Mouse (Mus musculus) NIH3T3 (cell line): ENCODE measurements at regions not wholly inside any gene's neighbourhood (a gene's known extent, or its start where the extent isn't known, plus 50 kb on each side); places are given as distances from the start of the nearest gene placed in this dataset.
A peak's percentile ranks its signal among the peaks of the same experiment; 100 is the strongest.

Source experiments
- DNase-seq: peaks from one replicate; pipeline ENCODE4 v3.0.0-alpha.2; 2012; ENCODE audit warnings: low read depth

DNA sequence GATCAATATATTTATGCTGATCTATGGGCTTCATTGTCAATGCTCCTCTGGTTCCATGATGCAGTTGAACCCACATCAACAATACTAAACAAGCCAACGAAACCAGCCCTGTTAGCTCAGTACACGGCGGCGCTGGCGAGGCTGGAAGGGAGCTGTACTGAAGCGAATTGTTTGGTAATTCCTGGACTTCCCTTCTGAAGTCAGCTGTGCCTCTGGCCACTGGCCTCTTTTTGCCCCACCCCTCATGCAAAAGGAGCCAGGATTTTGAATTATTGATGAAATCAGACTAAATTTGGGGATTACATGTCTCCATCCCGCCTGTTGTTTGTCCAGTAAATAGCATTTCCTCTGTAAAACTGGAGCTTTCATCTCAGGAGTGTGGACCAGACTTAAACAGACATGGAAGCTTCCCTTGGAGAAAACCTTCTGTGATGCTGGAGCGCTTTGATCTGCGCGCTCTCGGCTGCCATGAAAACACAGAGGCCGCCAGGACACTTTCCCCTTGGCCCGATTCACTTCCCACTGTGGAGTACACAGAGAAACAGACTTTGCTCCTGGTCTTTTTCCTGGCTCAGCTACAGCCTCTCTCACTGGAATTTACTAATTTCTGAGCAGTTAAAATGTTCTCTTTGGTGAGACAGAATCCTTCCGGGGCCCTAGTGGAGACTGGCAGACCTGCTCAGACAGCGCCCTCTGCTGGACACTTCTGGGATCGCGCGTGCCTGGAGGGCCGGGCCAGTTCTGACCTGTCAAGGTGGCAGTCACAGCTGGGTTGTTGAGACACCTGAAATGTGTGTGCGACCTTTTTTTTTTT, 412.9 kb upstream of the Gm6657 start:
- DNase-seq: peak; percentile 66

DNA sequence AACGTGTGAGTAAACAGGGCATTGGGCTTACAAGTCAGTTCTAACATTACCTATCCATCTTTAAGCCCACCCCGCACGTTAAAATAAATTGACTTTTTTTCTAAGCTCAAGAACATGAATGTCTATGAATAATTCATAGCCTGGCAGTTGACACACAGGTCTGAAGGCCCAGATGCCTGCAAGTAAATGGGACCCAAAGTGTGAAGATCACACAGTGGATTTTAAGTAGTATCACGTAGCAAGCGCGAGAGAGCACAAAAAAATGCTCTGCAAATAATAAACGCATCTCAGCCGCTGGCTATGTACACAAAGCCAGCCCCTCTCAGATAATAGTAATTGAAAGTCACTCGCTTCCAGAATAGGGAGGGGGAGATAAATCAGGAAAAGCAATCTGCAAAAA, 410.1 kb upstream of the Gm6657 start:
- DNase-seq: no peak

DNA sequence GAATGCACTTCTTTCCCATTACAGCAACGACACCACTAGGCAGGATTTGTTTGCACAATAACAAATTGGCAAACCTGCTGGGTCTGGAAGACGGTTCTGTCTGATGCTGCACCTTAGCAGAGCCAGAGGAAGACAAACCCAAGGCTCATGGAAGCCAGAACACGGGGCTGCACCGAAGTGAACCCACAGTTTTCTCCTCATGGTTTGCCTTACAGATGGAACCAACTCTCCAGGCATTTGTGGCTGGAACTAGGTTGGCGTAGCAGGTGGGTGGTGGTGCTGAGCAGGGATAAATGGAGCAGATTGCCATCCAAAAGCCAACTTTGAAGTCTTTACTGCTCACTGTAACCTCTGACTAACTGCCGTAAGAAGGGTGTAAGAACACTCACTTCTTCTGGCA, 408.4 kb upstream of the Gm6657 start:
- DNase-seq: no peak

GRCm38 (mm10) chr12:77786678-77787077, 407.4 kb upstream of the Gm6657 start:
- no peak for DNase-seq

- DNase-seq: no peak
These were observed 405.8 kb upstream of the Gm6657 start for GRCm38 (mm10) chr12:77788273-77788672.

DNA sequence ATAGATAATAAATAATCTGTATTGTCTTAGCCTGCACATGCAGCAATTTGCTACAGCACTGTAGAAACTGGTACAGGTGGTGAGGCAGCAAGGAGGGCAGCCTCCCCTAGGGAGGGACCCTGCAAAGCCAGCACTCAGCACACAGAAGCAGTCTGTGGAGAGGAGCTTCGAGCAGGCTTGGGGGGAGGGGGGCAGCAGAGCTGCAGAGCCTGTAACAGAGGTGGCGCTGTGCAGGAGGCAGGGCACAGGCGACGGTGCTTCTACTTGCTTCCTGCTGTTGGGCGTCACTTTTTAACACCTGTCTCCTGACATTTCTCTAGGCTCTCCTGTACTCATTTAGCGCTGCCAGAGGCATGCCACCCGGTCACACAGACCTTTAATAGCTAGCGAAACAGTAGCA, 404.6 kb upstream of the Gm6657 start:
- no peak for DNase-seq

- no peak for DNase-seq
These were observed 404.2 kb upstream of the Gm6657 start for GRCm38 (mm10) chr12:77789871-77790270.

DNA sequence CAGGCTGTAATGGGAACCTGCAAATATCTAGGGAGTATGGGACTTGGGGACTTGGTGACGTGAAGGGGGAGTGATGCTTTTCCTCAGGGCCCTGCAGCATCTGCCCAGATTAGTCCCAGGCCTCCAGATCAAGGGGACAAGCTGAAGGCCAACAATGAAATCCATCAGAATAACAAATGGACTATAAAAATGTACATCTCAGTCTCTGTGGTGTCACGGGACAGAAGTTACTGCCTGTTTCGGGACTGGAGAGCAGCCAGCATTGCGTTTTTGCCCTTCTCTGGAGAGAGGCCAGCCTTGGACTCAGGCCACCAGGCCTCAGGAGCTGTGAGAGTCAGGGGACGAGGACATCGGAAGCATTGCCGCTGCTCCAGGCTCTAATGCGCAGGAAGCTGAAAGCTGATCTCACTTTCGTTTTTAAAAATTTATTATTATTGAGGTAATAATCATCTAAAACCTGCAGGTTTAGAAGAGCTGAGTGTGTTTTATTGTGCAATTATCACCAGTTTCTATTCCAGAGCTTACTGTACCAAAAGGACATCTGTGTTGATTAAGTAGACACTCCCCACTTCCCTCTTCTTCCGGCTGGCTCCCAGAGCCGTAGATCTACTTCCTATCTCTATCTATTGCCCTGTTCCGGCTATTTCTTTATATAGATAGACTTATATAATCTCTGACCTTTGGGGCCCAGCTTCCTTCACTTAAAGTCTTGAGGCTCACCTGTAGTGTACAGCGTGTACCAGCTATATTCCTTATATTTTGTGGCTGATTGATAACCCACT, 403.0 kb upstream of the Gm6657 start:
- DNase-seq: peak; percentile 10

DNA sequence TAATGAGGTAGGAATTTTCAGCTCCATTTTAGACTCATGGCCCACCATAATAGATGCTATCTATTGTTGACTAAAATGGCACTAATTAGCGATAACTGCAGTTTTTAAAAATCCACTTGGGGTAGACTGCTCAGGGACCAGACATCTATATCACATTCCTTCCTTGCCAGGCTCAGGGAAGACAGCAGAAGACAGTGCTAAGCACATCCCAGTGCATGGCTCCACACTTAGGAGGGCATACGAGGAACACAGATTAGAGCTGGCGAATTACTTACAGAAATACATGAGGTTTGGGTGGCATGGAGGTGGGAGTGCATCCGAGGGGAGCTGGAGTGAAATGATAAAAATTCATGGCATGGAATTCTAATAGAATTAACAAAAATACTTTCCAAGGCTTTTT, 395.5 kb upstream of the Gm6657 start:
- no peak for DNase-seq

DNA sequence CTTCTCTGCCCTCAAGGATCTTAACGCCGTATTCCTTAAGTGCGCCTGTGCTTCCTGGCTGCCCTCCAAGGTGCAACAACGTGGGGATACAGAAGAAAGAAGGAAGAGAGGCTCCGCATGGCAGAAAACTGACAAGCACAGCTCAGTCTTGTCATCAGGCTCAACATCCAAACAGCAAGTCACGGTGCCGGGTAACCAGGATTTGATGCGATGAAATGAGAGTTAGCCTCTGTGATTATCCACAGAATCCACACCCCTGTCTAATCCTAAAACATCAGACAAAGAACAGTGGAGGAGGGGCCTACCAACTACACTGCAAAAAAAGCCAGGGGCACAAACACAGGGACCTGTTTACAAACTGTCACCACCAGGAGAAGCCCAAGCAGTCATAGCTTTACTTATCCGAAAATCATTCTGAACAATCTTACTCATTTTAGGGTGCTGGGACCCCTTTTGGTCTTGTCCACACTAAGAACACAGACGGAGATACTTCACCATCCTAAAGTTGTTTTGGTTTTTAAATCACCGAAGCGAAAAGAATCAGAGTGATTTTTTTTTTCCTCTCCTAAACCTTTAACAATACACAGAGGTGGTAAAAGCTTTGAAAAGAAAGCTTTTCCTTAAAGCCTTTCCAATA, 394.8 kb upstream of the Gm6657 start:
- no peak for DNase-seq

GRCm38 (mm10) chr12:77807674-77808073, 386.4 kb upstream of the Gm6657 start:
- no peak for DNase-seq

DNA sequence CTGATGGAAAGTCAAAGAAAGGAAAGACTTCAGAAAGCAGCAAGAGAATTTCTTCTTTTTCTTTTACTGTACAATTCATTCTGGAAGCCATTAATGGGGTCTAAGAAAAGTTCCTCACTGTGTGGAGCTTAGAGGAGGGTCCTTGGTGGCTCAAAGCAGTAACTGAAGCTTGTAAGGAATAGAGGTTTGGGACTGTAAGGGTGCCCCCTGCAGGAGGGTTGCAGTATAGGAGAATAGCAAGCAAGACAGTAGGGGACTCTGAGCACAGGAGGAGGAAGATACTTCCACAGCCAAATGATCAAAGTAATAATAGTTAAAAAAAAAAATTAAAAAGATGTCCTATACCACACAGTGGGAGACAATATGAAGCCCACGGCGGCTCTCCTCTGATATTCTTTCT, 382.8 kb upstream of the Gm6657 start:
- peak; percentile 54 for DNase-seq

DNA sequence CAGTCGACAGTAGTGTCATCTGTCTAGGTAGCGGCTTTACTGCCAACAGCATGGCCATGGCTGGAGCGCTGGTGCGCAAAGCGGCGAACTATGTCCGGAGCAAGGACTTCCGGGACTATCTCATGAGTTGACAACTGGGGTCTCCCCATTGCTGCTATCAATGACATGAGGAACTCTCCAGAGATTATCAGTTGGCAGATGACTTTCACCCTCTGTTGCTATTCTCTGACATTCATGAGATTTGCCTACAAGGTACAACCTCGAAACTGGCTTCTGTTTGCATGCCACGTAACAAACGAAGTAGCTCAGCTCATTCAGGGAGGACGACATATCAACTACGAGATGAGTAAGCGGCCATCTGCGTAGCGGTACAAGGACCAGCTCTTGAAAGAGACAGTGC, 374.6 kb upstream of the Gm6657 start:
- DNase-seq: no peak

DNA sequence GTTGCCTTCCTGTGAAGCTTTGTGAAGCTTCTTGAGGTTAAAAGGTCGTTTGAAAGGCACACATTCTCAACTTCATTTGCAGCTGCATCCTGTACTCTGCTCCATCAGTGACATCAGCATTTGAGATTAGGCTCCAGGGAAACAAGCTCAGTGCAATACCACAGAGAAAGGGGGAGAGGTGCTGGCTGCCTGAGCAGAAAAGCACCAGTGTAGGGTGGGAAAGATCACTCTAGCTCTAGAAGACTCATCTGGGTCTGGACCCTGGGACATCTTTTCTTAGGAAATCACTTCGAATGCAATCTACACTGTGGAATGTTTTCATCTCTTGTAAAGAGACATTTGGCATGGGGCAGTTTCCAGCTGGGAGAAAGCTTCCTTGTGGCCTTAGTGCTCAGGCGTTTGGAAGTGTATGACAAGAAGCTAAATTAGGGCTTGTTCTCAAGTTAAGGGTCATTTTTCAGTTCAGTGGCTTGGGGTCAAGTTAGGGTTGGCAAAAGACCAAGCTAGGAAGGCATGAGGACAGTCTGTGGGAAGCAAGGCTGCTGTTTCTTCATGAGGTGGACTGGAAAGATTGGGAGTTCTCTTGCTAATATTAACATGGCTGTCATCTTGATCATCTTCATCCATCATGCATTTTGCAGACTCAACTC, 370.5 kb upstream of the Gm6657 start:
- DNase-seq: no peak

DNA sequence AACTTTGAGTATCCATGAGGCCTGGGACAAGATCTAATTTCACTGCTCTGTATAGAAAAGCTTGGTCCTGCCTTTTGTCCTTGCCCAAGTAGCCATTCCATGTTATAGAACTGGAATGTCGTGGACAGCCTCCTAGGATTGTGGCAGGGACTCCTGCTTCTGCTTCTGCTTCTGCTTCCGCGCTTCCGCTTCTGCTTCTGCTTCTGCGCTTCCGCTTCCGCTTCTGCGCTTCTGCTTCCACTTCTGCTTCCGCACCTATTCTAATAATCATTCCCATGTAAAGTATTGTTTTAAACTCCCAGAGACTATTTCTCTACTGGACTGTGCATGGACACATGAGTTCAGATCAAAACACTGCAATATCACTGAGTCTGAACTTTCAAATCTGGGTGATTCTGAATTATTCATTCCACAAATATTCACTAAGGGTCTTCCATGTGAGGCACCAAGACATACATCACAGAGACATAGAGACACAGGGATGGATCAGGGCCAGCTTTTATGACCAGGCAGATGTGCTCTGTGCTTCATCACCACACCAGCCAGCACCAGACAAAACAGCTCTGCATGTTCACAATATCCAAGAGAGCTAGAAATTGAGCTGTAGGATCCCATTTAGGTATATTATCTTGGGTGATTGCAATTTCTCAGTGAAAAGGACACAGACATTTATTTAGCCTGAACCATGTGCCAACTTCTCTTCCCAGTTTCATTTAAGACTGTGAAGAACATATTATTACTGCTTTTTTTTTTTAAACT, 360.5 kb upstream of the Gm6657 start:
- no peak for DNase-seq

DNA sequence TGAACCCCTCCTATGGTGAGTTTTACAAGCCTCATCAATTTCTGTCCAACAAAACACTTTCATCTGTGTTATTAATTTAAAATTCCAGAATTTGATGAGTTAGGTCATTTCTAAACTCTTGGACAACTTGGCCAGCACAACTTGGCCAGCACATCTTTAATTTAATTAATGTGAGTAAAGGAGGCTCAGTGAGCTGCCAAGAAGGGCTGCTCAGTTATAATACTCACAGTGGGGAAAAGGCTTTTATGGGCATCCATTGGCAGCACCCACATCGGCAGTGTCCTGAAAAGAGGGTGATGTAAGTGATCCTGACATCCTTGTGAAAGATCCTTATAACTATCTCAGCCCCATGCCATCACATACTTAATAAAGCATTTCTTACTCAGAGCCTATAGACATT, 359.2 kb upstream of the Gm6657 start:
- no peak for DNase-seq

- no peak for DNase-seq
These were observed 357.8 kb upstream of the Gm6657 start for GRCm38 (mm10) chr12:77836231-77836630.

DNA sequence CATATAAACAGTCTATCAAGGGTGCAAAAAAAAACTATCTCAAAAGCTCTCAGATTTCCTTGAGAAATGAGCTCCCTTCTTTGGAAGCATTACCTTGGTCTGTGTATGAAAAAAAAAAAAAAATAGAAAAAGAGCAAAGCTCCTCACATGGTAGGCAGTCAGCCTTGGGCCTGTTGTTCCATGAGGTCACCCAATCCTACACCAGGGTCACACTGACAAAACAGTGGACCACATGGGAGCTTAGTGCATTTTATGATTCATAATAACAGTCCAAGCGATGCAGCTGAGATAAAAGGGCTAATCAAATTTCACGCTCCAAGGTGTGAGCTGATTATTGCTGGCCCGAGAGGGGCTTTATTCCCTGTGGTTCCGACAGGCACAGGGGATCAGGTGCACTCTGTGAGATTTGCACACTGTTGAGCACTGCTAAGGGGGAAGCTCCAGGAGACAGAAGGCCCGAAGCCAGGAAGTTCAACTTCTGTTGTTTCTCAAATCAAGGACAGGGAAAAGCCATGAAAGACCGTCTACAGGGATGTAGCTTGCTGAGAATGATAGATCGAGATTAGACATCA, 352.1 kb upstream of the Gm6657 start:
- no peak for DNase-seq

- peak; percentile 57 for DNase-seq
These were observed 341.2 kb upstream of the Gm6657 start for GRCm38 (mm10) chr12:77852595-77853577.
